Mouse (Mus musculus): ENCODE measurements at regions not wholly inside any gene's neighbourhood (a gene's known extent, or its start where the extent isn't known, plus 50 kb on each side); places are given as distances from the start of the nearest gene placed in this dataset.

- Histone ChIP-seq H3K27me3 (ENCODE audit: control insufficient read depth, insufficient read depth, insufficient read length) (no peaks in the 10 kb centered on the region), H3K4me3 (ENCODE audit: insufficient read depth, poor library complexity, severe bottlenecking) (no peak overlapping the region), H3K79me3 (ENCODE audit: low read depth) (no peaks in the 10 kb centered on the region), H3K79me2 (ENCODE audit: control insufficient read depth, insufficient read depth) (no peaks in the 10 kb centered on the region), H3ac (ENCODE audit: control insufficient read depth, insufficient read length, low read depth) (no peak overlapping the region), H3K36me3 (ENCODE audit: control insufficient read depth, insufficient read depth) (no peaks in the 10 kb centered on the region)
- TF ChIP-seq MYOD1 (IDR thresholded peaks at IDR 0.05; ENCODE audit: control insufficient read depth, insufficient read length, low read depth) (no peak), MAX (IDR thresholded peaks at IDR 0.05) (no peak), USF1 (IDR thresholded peaks at IDR 0.05; ENCODE audit: low read depth) (no peak), CTCF (IDR thresholded peaks at IDR 0.05; ENCODE audit: control insufficient read depth, insufficient read depth, insufficient read length) (no peak), FOSL1 (IDR thresholded peaks at IDR 0.05; ENCODE audit: insufficient read depth, low read length, poor library complexity, severe bottlenecking) (no peak), CEBPB (IDR thresholded peaks at IDR 0.05; ENCODE audit: low read depth) (no peak), MYOG (IDR thresholded peaks at IDR 0.05; ENCODE audit: control insufficient read depth, extremely low read depth, insufficient read length) (no peak)
These were observed 180.1 kb upstream of the Cdkn2b start for GRCm38 (mm10) chr4:89490947-89491346.

- no peak overlapping the region for H3K4me3 ChIP-seq (ENCODE audit: insufficient read depth, poor library complexity, severe bottlenecking)
These were observed 176.8 kb upstream of the Cdkn2b start for GRCm38 (mm10) chr4:89487416-89488165.

GRCm38 (mm10) chr4:89486963-89487362 is 176.1 kb upstream of the Cdkn2b start:
- Histone ChIP-seq H3K36me3 (ENCODE audit: control insufficient read depth, insufficient read depth) (no peaks in the 10 kb centered on the region), H3ac (ENCODE audit: control insufficient read depth, insufficient read length, low read depth) (no peak overlapping the region), H3K4me3 (ENCODE audit: insufficient read depth, poor library complexity, severe bottlenecking) (no peak overlapping the region), H3K79me3 (ENCODE audit: low read depth) (no peaks in the 10 kb centered on the region), H3K79me2 (ENCODE audit: control insufficient read depth, insufficient read depth) (no peaks in the 10 kb centered on the region), H3K27me3 (ENCODE audit: control insufficient read depth, insufficient read depth, insufficient read length) (no peaks in the 10 kb centered on the region)
- TF ChIP-seq MAX (IDR thresholded peaks at IDR 0.05) = no peak
- TF ChIP-seq MYOD1 (IDR thresholded peaks at IDR 0.05; ENCODE audit: control insufficient read depth, insufficient read length, low read depth) = peak; percentile 77
- TF ChIP-seq FOSL1 (IDR thresholded peaks at IDR 0.05; ENCODE audit: insufficient read depth, low read length, poor library complexity, severe bottlenecking) = peak; percentile 6

More at GRCm38 (mm10) chr4:89487416-89488165, 176.8 kb upstream of the Cdkn2b start:
- Histone ChIP-seq H3K27me3 (ENCODE audit: control insufficient read depth, insufficient read depth, insufficient read length) (no peaks in the 10 kb centered on the region), H3K79me2 (ENCODE audit: control insufficient read depth, insufficient read depth) (no peaks in the 10 kb centered on the region), H3ac (ENCODE audit: control insufficient read depth, insufficient read length, low read depth) (peak overlapping the region; percentile 14), H3K79me3 (ENCODE audit: low read depth) (no peaks in the 10 kb centered on the region), H3K36me3 (ENCODE audit: control insufficient read depth, insufficient read depth) (no peaks in the 10 kb centered on the region)
- no peak for TF ChIP-seq CEBPB (IDR thresholded peaks at IDR 0.05; ENCODE audit: low read depth)
- TF ChIP-seq USF1 (IDR thresholded peaks at IDR 0.05; ENCODE audit: low read depth) = no peak
- no peak for TF ChIP-seq MAX (IDR thresholded peaks at IDR 0.05)
- TF ChIP-seq FOSL1 (IDR thresholded peaks at IDR 0.05; ENCODE audit: insufficient read depth, low read length, poor library complexity, severe bottlenecking) = no peak
- no peak for TF ChIP-seq MYOG (IDR thresholded peaks at IDR 0.05; ENCODE audit: control insufficient read depth, extremely low read depth, insufficient read length)
- no peak for TF ChIP-seq MYOD1 (IDR thresholded peaks at IDR 0.05; ENCODE audit: control insufficient read depth, insufficient read length, low read depth)
- no peak for TF ChIP-seq CTCF (IDR thresholded peaks at IDR 0.05; ENCODE audit: control insufficient read depth, insufficient read depth, insufficient read length)

GRCm38 (mm10) chr4:89485981-89486531 is 175.2 kb upstream of the Cdkn2b start:
- TF ChIP-seq CEBPB (IDR thresholded peaks at IDR 0.05; ENCODE audit: low read depth) = no peak
- no peak for TF ChIP-seq FOSL1 (IDR thresholded peaks at IDR 0.05; ENCODE audit: insufficient read depth, low read length, poor library complexity, severe bottlenecking)
- TF ChIP-seq USF1 (IDR thresholded peaks at IDR 0.05; ENCODE audit: low read depth) = no peak
- TF ChIP-seq CTCF (IDR thresholded peaks at IDR 0.05; ENCODE audit: control insufficient read depth, insufficient read depth, insufficient read length) = no peak
- TF ChIP-seq MYOG (IDR thresholded peaks at IDR 0.05; ENCODE audit: control insufficient read depth, extremely low read depth, insufficient read length) = no peak
- no peak for TF ChIP-seq MAX (IDR thresholded peaks at IDR 0.05)
- no peak for TF ChIP-seq MYOD1 (IDR thresholded peaks at IDR 0.05; ENCODE audit: control insufficient read depth, insufficient read length, low read depth)
- no peak overlapping the region for H3K4me3 ChIP-seq (ENCODE audit: insufficient read depth, poor library complexity, severe bottlenecking)
- H3K79me2 ChIP-seq (ENCODE audit: control insufficient read depth, insufficient read depth) = no peaks in the 10 kb centered on the region
- no peaks in the 10 kb centered on the region for H3K79me3 ChIP-seq (ENCODE audit: low read depth)
- H3K27me3 ChIP-seq (ENCODE audit: control insufficient read depth, insufficient read depth, insufficient read length) = no peaks in the 10 kb centered on the region
- no peak overlapping the region for H3ac ChIP-seq (ENCODE audit: control insufficient read depth, insufficient read length, low read depth)
- no peaks in the 10 kb centered on the region for H3K36me3 ChIP-seq (ENCODE audit: control insufficient read depth, insufficient read depth)

GRCm38 (mm10) chr4:89478646-89479237 is 167.9 kb upstream of the Cdkn2b start:
- Histone ChIP-seq H3ac (ENCODE audit: control insufficient read depth, insufficient read length, low read depth) (no peak overlapping the region), H3K27me3 (ENCODE audit: control insufficient read depth, insufficient read depth, insufficient read length) (no peaks in the 10 kb centered on the region), H3K79me2 (ENCODE audit: control insufficient read depth, insufficient read depth) (no peaks in the 10 kb centered on the region), H3K4me3 (ENCODE audit: insufficient read depth, poor library complexity, severe bottlenecking) (no peak overlapping the region), H3K79me3 (ENCODE audit: low read depth) (no peaks in the 10 kb centered on the region), H3K36me3 (ENCODE audit: control insufficient read depth, insufficient read depth) (no peaks in the 10 kb centered on the region)
- TF ChIP-seq CTCF (IDR thresholded peaks at IDR 0.05; ENCODE audit: control insufficient read depth, insufficient read depth, insufficient read length) (no peak), MYOG (IDR thresholded peaks at IDR 0.05; ENCODE audit: control insufficient read depth, extremely low read depth, insufficient read length) (no peak), MAX (IDR thresholded peaks at IDR 0.05) (no peak), FOSL1 (IDR thresholded peaks at IDR 0.05; ENCODE audit: insufficient read depth, low read length, poor library complexity, severe bottlenecking) (no peak)

Data from C2C12 (cell line).